Mouse (Mus musculus) midbrain, embryonic 16.5 days (tissue): ENCODE results near the gene Psmf1. TPM values are rescaled to one million over a fixed set of nuclear protein-coding genes. Genes with fewer than 3 reads are reported as not detected.
A peak's percentile ranks its signal among the peaks of the same experiment; 100 is the strongest.

Experiments used
- ATAC-seq: fragments of 200-750 bp; cut with Nextera tagmentation; 2 replicates; pipeline ENCODE4 v1.8.0; 2017; ENCODE audit warnings: moderate TSS enrichment
- H3K27ac ChIP-seq: fragments of 300-500 bp; sonication (generic); 2 replicates; pipeline ENCODE4 v1.5.1; 2014; ENCODE audit warnings: mild to moderate bottlenecking, low read length, mixed read lengths
- H3K27me3 ChIP-seq: fragments of 300-500 bp; sonication (generic); 2 replicates; pipeline ENCODE4 v1.6.1; 2014; ENCODE audit warnings: low read depth, low read length, mixed read lengths; ENCODE audit not compliant: control insufficient read depth, insufficient read depth
- H3K36me3 ChIP-seq: fragments of 300-500 bp; sonication (generic); 2 replicates; pipeline ENCODE4 v1.6.1; 2014; ENCODE audit warnings: mild to moderate bottlenecking, low read length, moderate library complexity, mixed read lengths; ENCODE audit not compliant: control insufficient read depth, insufficient read depth
- H3K4me1 ChIP-seq: fragments of 300-500 bp; sonication (generic); 2 replicates; pipeline ENCODE4 v1.6.1; 2014; ENCODE audit warnings: mild to moderate bottlenecking, low read length, mixed read lengths; ENCODE audit not compliant: control insufficient read depth, insufficient read depth
- H3K4me2 ChIP-seq: fragments of 300-500 bp; sonication (generic); 2 replicates; pipeline ENCODE4 v1.6.1; 2014; ENCODE audit warnings: mild to moderate bottlenecking, low read length, mixed read lengths
- H3K4me3 ChIP-seq: fragments of 300-500 bp; sonication (generic); 2 replicates; pipeline ENCODE4 v1.5.1; 2014; ENCODE audit warnings: low read depth, mild to moderate bottlenecking, low read length, moderate library complexity, mixed read lengths
- H3K9ac ChIP-seq: fragments of 300-500 bp; sonication (generic); 2 replicates; pipeline ENCODE4 v1.6.1; 2014; ENCODE audit warnings: low read depth, low read length, mixed read lengths
- H3K9me3 ChIP-seq: fragments of 300-500 bp; sonication (generic); replicated peaks from 2 replicates; pipeline ENCODE4 v1.6.1; 2014; ENCODE audit warnings: mild to moderate bottlenecking, low read length, mixed read lengths; ENCODE audit not compliant: control insufficient read depth, poor library complexity, severe bottlenecking
- WGBS: fragments of 180-500 bp; shearing (Covaris S2); extraction: QIAGEN DNeasy Blood & Tissue Kit; methylation state at CpG from one replicate; pipeline ENCODE4 v1.1.7; 2014; 5-methylcytosine and 5-hydroxymethylcytosine counted together
- polyA plus RNA-seq: library from polyadenylated mRNA; unstranded; fragments of >200 nt; fragmentation: Nextera tagmentation; extraction: Ambion mirVana; gene quantifications from 2 replicates; pipeline ENCODE4 v1.2.1, GENCODE M21; 2015

Psmf1 gene
- polyA plus RNA-seq, 1 experiment from 2014 or later, result 66.5 TPM

GRCm38 (mm10) chr2:151739505-151739904 lies 4.5 kb downstream of the Psmf1 start:
- Histone ChIP-seq H3K27me3 (no peaks in the 10 kb centered on the region), H3K27ac (no peak overlapping the region), H3K4me3 (no peak overlapping the region), H3K36me3 (no peaks in the 10 kb centered on the region), H3K4me1 (peaks cover 19% of the 10 kb centered on the region), H3K9ac (no peak overlapping the region), H3K4me2 (peak overlapping the region; percentile 94), H3K9me3 (no peaks in the 10 kb centered on the region)
- 90% methylated on average over 7 of the region's 7 CpGs for WGBS
- no peak for ATAC-seq

GRCm38 (mm10) chr2:151739081-151739480 lies 4.9 kb downstream of the Psmf1 start:
- Histone ChIP-seq H3K9me3 (no peaks in the 10 kb centered on the region), H3K4me1 (peaks cover 19% of the 10 kb centered on the region), H3K9ac (no peak overlapping the region), H3K27ac (no peak overlapping the region), H3K4me3 (no peak overlapping the region), H3K4me2 (no peak overlapping the region), H3K36me3 (peaks cover 2% of the 10 kb centered on the region; the same call in 1 of the 2 replicates), H3K27me3 (no peaks in the 10 kb centered on the region)
- ATAC-seq, result no peak
- 87% methylated on average over 3 of the region's 3 CpGs for WGBS

- H3K4me2 ChIP-seq, result no peak overlapping the region
- 89% methylated on average over 4 of the region's 4 CpGs for WGBS
- H3K4me1 ChIP-seq, result peaks cover 19% of the 10 kb centered on the region
- H3K4me3 ChIP-seq, result no peak overlapping the region
- H3K27me3 ChIP-seq, result no peaks in the 10 kb centered on the region
- no peak for ATAC-seq
- no peak overlapping the region for H3K9ac ChIP-seq
- H3K9me3 ChIP-seq, result no peaks in the 10 kb centered on the region
- peaks cover 6% of the 10 kb centered on the region for H3K36me3 ChIP-seq
- no peak overlapping the region for H3K27ac ChIP-seq
Measured at GRCm38 (mm10) chr2:151738460-151738859, 5.5 kb downstream of the Psmf1 start.

- Histone ChIP-seq H3K27ac (no peak overlapping the region), H3K4me2 (no peak overlapping the region), H3K9me3 (no peaks in the 10 kb centered on the region), H3K27me3 (no peaks in the 10 kb centered on the region), H3K36me3 (peaks cover 9% of the 10 kb centered on the region), H3K4me3 (no peak overlapping the region), H3K4me1 (peaks cover 11% of the 10 kb centered on the region), H3K9ac (no peak overlapping the region)
- ATAC-seq, result no peak
- 92% methylated on average over 6 of the region's 6 CpGs for WGBS
Measured at GRCm38 (mm10) chr2:151735422-151735821, 8.6 kb downstream of the Psmf1 start.

GRCm38 (mm10) chr2:151733151-151733865 lies 10.7 kb downstream of the Psmf1 start:
- no peak for ATAC-seq
- Histone ChIP-seq H3K4me3 (no peak overlapping the region), H3K36me3 (peaks cover 23% of the 10 kb centered on the region), H3K9ac (no peak overlapping the region), H3K27ac (no peak overlapping the region), H3K4me1 (no peaks in the 10 kb centered on the region), H3K27me3 (no peaks in the 10 kb centered on the region), H3K4me2 (no peak overlapping the region), H3K9me3 (no peaks in the 10 kb centered on the region)
- WGBS, result 91% methylated on average over 8 of the region's 8 CpGs

- ATAC-seq, result no peak
- WGBS, result 93% methylated on average over 2 of the region's 2 CpGs
- Histone ChIP-seq H3K9me3 (no peaks in the 10 kb centered on the region), H3K4me1 (no peaks in the 10 kb centered on the region), H3K4me2 (no peak overlapping the region), H3K27me3 (no peaks in the 10 kb centered on the region), H3K4me3 (no peak overlapping the region), H3K9ac (no peak overlapping the region), H3K27ac (no peak overlapping the region), H3K36me3 (peaks cover 30% of the 10 kb centered on the region)
Measured at GRCm38 (mm10) chr2:151724094-151724493, 19.9 kb downstream of the Psmf1 start.

- H3K4me1 ChIP-seq, result no peaks in the 10 kb centered on the region
- no peak overlapping the region for H3K9ac ChIP-seq
- H3K36me3 ChIP-seq, result peaks cover 25% of the 10 kb centered on the region
- no peaks in the 10 kb centered on the region for H3K27me3 ChIP-seq
- ATAC-seq, result no peak
- no peak overlapping the region for H3K4me3 ChIP-seq
- H3K9me3 ChIP-seq, result no peaks in the 10 kb centered on the region
- H3K4me2 ChIP-seq, result no peak overlapping the region
- no peak overlapping the region for H3K27ac ChIP-seq
- 97% methylated on average over 2 of the region's 2 CpGs for WGBS
Measured at GRCm38 (mm10) chr2:151716318-151717055, 27.5 kb downstream of the Psmf1 start.

GRCm38 (mm10) chr2:151715526-151715925 lies 28.5 kb downstream of the Psmf1 start:
- no peaks in the 10 kb centered on the region for H3K4me1 ChIP-seq
- no peaks in the 10 kb centered on the region for H3K27me3 ChIP-seq
- no peak overlapping the region for H3K4me2 ChIP-seq
- no peak for ATAC-seq
- peaks cover 21% of the 10 kb centered on the region for H3K36me3 ChIP-seq
- WGBS, result 96% methylated on average over 4 of the region's 4 CpGs
- H3K4me3 ChIP-seq, result no peak overlapping the region
- no peaks in the 10 kb centered on the region for H3K9me3 ChIP-seq
- H3K27ac ChIP-seq, result no peak overlapping the region
- no peak overlapping the region for H3K9ac ChIP-seq

GRCm38 (mm10) chr2:151712647-151713046 lies 31.3 kb downstream of the Psmf1 start:
- no peak overlapping the region for H3K4me2 ChIP-seq
- H3K27me3 ChIP-seq, result no peaks in the 10 kb centered on the region
- no peaks in the 10 kb centered on the region for H3K9me3 ChIP-seq
- H3K36me3 ChIP-seq, result peaks cover 4% of the 10 kb centered on the region; the same call in 1 of the 2 replicates
- 44% methylated on average over 3 of the region's 3 CpGs for WGBS
- no peak overlapping the region for H3K27ac ChIP-seq
- H3K4me1 ChIP-seq, result no peaks in the 10 kb centered on the region
- H3K4me3 ChIP-seq, result no peak overlapping the region
- no peak overlapping the region for H3K9ac ChIP-seq
- ATAC-seq, result no peak
